Mouse (Mus musculus) CH12.LX (cell line): ENCODE measurements around the gene Gm20431. TPM values are rescaled to one million over a fixed set of nuclear protein-coding genes. Genes with fewer than 3 reads are reported as not detected.

Experiments
- DNase-seq: peaks from one replicate; pipeline ENCODE4 v3.0.0-alpha.2; 2013; ENCODE audit errors: extremely low read depth
- H3K27ac ChIP-seq: 2 replicates; pipeline ENCODE4 v1.5.1; 2012; ENCODE audit warnings: low read depth, mild to moderate bottlenecking, control low read depth, moderate library complexity; ENCODE audit not compliant: insufficient read depth
- H3K27me3 ChIP-seq: replicated peaks from 2 replicates; pipeline ENCODE3; 2012; ENCODE audit warnings: inconsistent platforms
- H3K36me3 ChIP-seq, 2 experiments: replicated peaks in 1 of 2; 2 replicates each; pipeline versions ENCODE3 to v1.6.1; 2012; ENCODE audit warnings: inconsistent platforms in 1 of 2, low read length in 1 of 2, mild to moderate bottlenecking in 1 of 2, mixed read lengths in 1 of 2, moderate library complexity in 1 of 2; ENCODE audit not compliant: control insufficient read depth in 1 of 2, insufficient read depth in 1 of 2
- H3K4me1 ChIP-seq, 2 experiments: 2 replicates each; pipeline ENCODE4 v1.6.1; 2012; ENCODE audit warnings: inconsistent platforms in 1 of 2, moderate library complexity in 1 of 2; ENCODE audit not compliant: insufficient read depth in 2 of 2, control insufficient read depth in 1 of 2
- H3K4me2 ChIP-seq: 2 replicates; pipeline ENCODE4 v1.6.1; 2012; ENCODE audit warnings: low read depth, mild to moderate bottlenecking, control low read depth; ENCODE audit not compliant: poor library complexity, insufficient read depth, severe bottlenecking
- H3K4me3 ChIP-seq, 3 experiments: fragments of 150-350 bp in 1 of 3; sonication (generic) in 1 of 3; replicated peaks in 1 of 3; 2 replicates each; pipeline versions ENCODE3 to v1.5.1; 2011 to 2012; ENCODE audit warnings: low read depth in 2 of 3, low read length in 2 of 3, mild to moderate bottlenecking in 2 of 3, moderate library complexity in 2 of 3, control low read depth in 1 of 3, improper control_type of control experiment in 1 of 3, inconsistent platforms in 1 of 3, mixed read lengths in 1 of 3; ENCODE audit not compliant: poor library complexity in 1 of 3
- H3K79me2 ChIP-seq: replicated peaks from 2 replicates; pipeline ENCODE4 v1.6.1; 2012; ENCODE audit warnings: mild to moderate bottlenecking, moderate library complexity; ENCODE audit not compliant: control insufficient read depth, poor library complexity, insufficient read depth, severe bottlenecking; ENCODE audit errors: extremely low read depth
- H3K9ac ChIP-seq: 2 replicates; pipeline ENCODE4 v1.6.1; 2012; ENCODE audit warnings: low read depth, mild to moderate bottlenecking, control low read depth, moderate library complexity; ENCODE audit not compliant: insufficient read depth
- H3K9me3 ChIP-seq: replicated peaks from 2 replicates; pipeline ENCODE3; 2012; ENCODE audit warnings: low read length, inconsistent platforms, mixed read lengths
- CHD1 ChIP-seq: IDR thresholded peaks from 2 replicates; pipeline ENCODE4 v1.6.1; 2012; ENCODE audit warnings: low read depth, low read length, improper control_type of control experiment, inconsistent platforms
- CTCF ChIP-seq, 2 experiments: IDR thresholded peaks in 1 of 2; conservative IDR thresholded peaks in 1 of 2; 2 replicates each; pipeline ENCODE4 v1.5.1; 2011 to 2012; ENCODE audit warnings: low read depth in 2 of 2, low read length in 2 of 2, improper control_type of control experiment in 1 of 2, inconsistent platforms in 1 of 2, mild to moderate bottlenecking in 1 of 2, moderate library complexity in 1 of 2
- ETS1 ChIP-seq: conservative IDR thresholded peaks from 2 replicates; pipeline ENCODE4 v1.6.1; 2012; ENCODE audit warnings: low read depth, mild to moderate bottlenecking, inconsistent platforms, low read length, improper control_type of control experiment, moderate library complexity
- GABPA ChIP-seq: IDR thresholded peaks from 2 replicates; pipeline ENCODE4 v1.6.1; 2012; ENCODE audit warnings: low read depth, low read length, improper control_type of control experiment, inconsistent platforms; ENCODE audit not compliant: insufficient replicate concordance
- HCFC1 ChIP-seq: IDR thresholded peaks from 2 replicates; pipeline ENCODE4 v1.6.1; 2012; ENCODE audit warnings: low read depth, mild to moderate bottlenecking, inconsistent platforms, low read length, improper control_type of control experiment
- IRF4 ChIP-seq: IDR thresholded peaks from 2 replicates; pipeline ENCODE4 v1.6.1; 2014; ENCODE audit warnings: low read depth, mild to moderate bottlenecking, inconsistent platforms, low read length, improper control_type of control experiment
- JUN ChIP-seq: IDR thresholded peaks from 2 replicates; pipeline ENCODE4 v1.6.1; 2011; ENCODE audit warnings: low read depth, mild to moderate bottlenecking, low read length, improper control_type of control experiment, moderate library complexity; ENCODE audit not compliant: insufficient read depth
- JUND ChIP-seq: conservative IDR thresholded peaks from 2 replicates; pipeline ENCODE4 v1.6.1; 2011; ENCODE audit warnings: low read depth, low read length, improper control_type of control experiment
- MAFK ChIP-seq: IDR thresholded peaks from 2 replicates; pipeline ENCODE4 v1.6.1; 2011; ENCODE audit warnings: low read length, improper control_type of control experiment; ENCODE audit not compliant: insufficient replicate concordance
- MAZ ChIP-seq: IDR thresholded peaks from 2 replicates; pipeline ENCODE4 v1.6.1; 2012; ENCODE audit warnings: low read depth, mild to moderate bottlenecking, inconsistent platforms, low read length, improper control_type of control experiment, moderate library complexity
- MEF2A ChIP-seq: IDR thresholded peaks from 2 replicates; pipeline ENCODE4 v1.6.1; 2014; ENCODE audit warnings: low read depth, mild to moderate bottlenecking, inconsistent platforms, low read length, improper control_type of control experiment, borderline replicate concordance
- MXI1 ChIP-seq: IDR thresholded peaks from 2 replicates; pipeline ENCODE4 v1.6.1; 2011; ENCODE audit warnings: mild to moderate bottlenecking, low read depth, low read length, improper control_type of control experiment
- MYC ChIP-seq: IDR thresholded peaks from 2 replicates; pipeline ENCODE4 v1.6.1; 2011; ENCODE audit warnings: low read depth, mild to moderate bottlenecking, improper control_type of control experiment, low read length
- NELFE ChIP-seq: IDR thresholded peaks from 2 replicates; pipeline ENCODE4 v1.6.1; 2011; ENCODE audit warnings: low read depth, low read length, improper control_type of control experiment
- POLR2A ChIP-seq: IDR thresholded peaks from 2 replicates; pipeline ENCODE4 v1.6.1; 2011; ENCODE audit warnings: low read depth, mild to moderate bottlenecking, improper control_type of control experiment, low read length
- POLR2AphosphoS2 ChIP-seq: IDR thresholded peaks from 2 replicates; pipeline ENCODE4 v1.6.1; 2011; ENCODE audit warnings: low read depth, low read length, improper control_type of control experiment
- RAD21 ChIP-seq: IDR thresholded peaks from 2 replicates; pipeline ENCODE4 v1.6.1; 2011; ENCODE audit warnings: low read depth, mild to moderate bottlenecking, low read length, improper control_type of control experiment, moderate library complexity
- RCOR1 ChIP-seq: conservative IDR thresholded peaks from 2 replicates; pipeline ENCODE4 v1.6.1; 2012; ENCODE audit warnings: low read depth, mild to moderate bottlenecking, inconsistent platforms, low read length, improper control_type of control experiment
- SMC3 ChIP-seq: IDR thresholded peaks from 2 replicates; pipeline ENCODE4 v1.6.1; 2011; ENCODE audit warnings: low read depth, low read length, improper control_type of control experiment
- TBP ChIP-seq: conservative IDR thresholded peaks from 2 replicates; pipeline ENCODE4 v1.6.1; 2011; ENCODE audit warnings: low read depth, low read length, improper control_type of control experiment
- TCF12 ChIP-seq: IDR thresholded peaks from 2 replicates; pipeline ENCODE4 v1.6.1; 2014; ENCODE audit warnings: low read depth, mild to moderate bottlenecking, inconsistent platforms, low read length, improper control_type of control experiment
- USF1 ChIP-seq: IDR thresholded peaks from 2 replicates; pipeline ENCODE4 v1.6.1; 2014; ENCODE audit warnings: low read depth, mild to moderate bottlenecking, inconsistent platforms, low read length, improper control_type of control experiment
- USF2 ChIP-seq: conservative IDR thresholded peaks from 2 replicates; pipeline ENCODE4 v1.6.1; 2011; ENCODE audit warnings: low read depth, low read length, improper control_type of control experiment
- ZMIZ1 ChIP-seq: IDR thresholded peaks from 2 replicates; pipeline ENCODE4 v1.6.1; 2012; ENCODE audit warnings: low read depth, mild to moderate bottlenecking, inconsistent platforms, low read length, improper control_type of control experiment
- dilution Hi-C: fragments of 300-500 bp; cut with MboI; formaldehyde crosslinking; loops from 2 replicates; pipeline ENCODE4 v1.14.3; 2020; ENCODE audit warnings: low sequenced_read_pairs; ENCODE audit not compliant: extremely low pct_unique_long_range_greater_than_20kb, extremely low pct_ligation_motif_present
- in situ Hi-C: fragments of 300-500 bp; cut with MboI; formaldehyde crosslinking; loops from 3 replicates; pipeline ENCODE4 v1.14.3; 2019; ENCODE audit warnings: low sequenced_read_pairs, low pct_ligation_motif_present, low pct_unique_long_range_greater_than_20kb, mixed read lengths
- polyA plus RNA-seq: library from polyadenylated mRNA; unstranded; fragments of >175 nt; gene quantifications from 2 replicates; pipeline ENCODE4 v1.2.1, GENCODE M21; 2012; ENCODE audit warnings: low read depth; ENCODE audit not compliant: insufficient read length
- total RNA-seq, 2 experiments: library from RNA; depleted of rRNA; stranded (reverse); fragments of 300-350 nt in 1 of 2; fragments of >200 nt in 1 of 2; gene quantifications; 2 replicates each; pipeline ENCODE4 v1.2.3; 2012 to 2014

Gm20431 gene
- total and polyA plus RNA-seq, 3 experiments, result 2.4 to 15.0 TPM; not detected in 1

DNA sequence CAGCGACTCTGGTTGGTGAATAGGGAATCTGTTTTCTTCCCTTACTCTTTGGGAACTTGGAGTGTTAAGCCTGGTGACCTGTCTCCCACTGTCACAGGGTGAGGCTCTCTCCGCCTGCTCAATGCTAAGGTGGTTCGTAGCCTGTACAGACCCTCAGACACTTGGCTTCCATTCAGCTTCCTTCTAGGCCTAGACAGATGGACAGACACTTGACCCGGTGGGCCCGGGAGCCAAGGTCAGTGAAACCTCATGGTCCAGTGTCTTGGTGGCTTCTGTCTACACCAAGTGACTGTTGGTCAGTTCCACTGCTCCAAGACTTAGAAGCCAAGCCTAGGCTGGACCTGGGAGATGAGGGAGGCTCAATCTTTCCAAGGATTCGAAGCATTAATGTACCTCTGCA lies 30.1 kb upstream of the Gm20431 start:
- H3K27ac ChIP-seq, result no peak overlapping the region
- peak overlapping the region in 1 of 3 experiments; percentile 64 for H3K4me3 ChIP-seq
- H3K4me2 ChIP-seq, result peak overlapping the region; percentile 48; the same call in 1 of the 2 replicates
- H3K36me3 ChIP-seq, result no peaks in the 10 kb centered on the region
- dilution Hi-C loops, result loop anchor here (25.0 kb wide), 1 partner anchor 196 kb away; no protein-coding TSS in a partner anchor
- peak overlapping the region; percentile 72 for H3K9ac ChIP-seq
- peaks cover 73% of the 10 kb centered on the region for H3K27me3 ChIP-seq
- TF ChIP-seq NELFE (no peak), POLR2AphosphoS2 (no peak), MAZ (no peak), JUND (no peak), IRF4 (no peak), CHD1 (no peak), ZMIZ1 (no peak), POLR2A (no peak), HCFC1 (no peak), RAD21 (no peak), USF2 (no peak), TBP (no peak), USF1 (no peak), SMC3 (no peak)
- DNase-seq, result no peak
- in situ Hi-C loops, result no loop called here
- peaks cover 0 to 15% of the 10 kb centered on the region in 2 experiments; a peak in 3 of 4 replicates for H3K4me1 ChIP-seq
- H3K79me2 ChIP-seq, result no peaks in the 10 kb centered on the region; the same call in 1 of the 2 replicates
- H3K9me3 ChIP-seq, result peaks cover 16% of the 10 kb centered on the region

DNA sequence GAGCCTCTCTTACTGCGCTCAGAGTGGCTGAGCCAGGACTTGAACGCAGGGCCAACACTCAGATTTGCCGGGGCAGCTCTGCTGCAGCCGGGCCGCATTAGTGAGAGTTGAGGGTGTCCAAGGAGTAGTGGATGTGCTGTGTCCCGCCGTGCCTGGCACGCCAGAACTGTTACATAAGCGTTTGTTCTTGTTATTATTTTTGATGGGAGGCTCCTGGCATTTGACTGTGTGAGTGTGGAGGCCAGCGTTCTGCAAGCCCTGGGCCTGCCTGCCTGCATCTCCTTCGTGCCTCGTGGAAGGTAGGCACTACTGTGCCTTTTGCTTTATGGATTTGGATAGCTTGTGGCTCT lies 29.6 kb upstream of the Gm20431 start:
- no peak overlapping the region for H3K27ac ChIP-seq
- peak overlapping the region; percentile 72 for H3K9ac ChIP-seq
- no peak for DNase-seq
- H3K27me3 ChIP-seq, result peaks cover 77% of the 10 kb centered on the region
- dilution Hi-C loops, result loop anchor here (25.0 kb wide), 1 partner anchor 196 kb away; no protein-coding TSS in a partner anchor
- peak overlapping the region in 2 of 3 experiments; percentile 44 to 64 for H3K4me3 ChIP-seq
- TF ChIP-seq MEF2A (no peak), MYC (no peak), USF1 (no peak), ETS1 (no peak), RCOR1 (no peak), POLR2AphosphoS2 (no peak), JUN (no peak), MAFK (no peak), HCFC1 (no peak), GABPA (no peak), TCF12 (no peak), MXI1 (no peak), CTCF (conservative IDR thresholded peaks at IDR 0.05 in 1 of 2, IDR thresholded peaks at IDR 0.05 in 1 of 2; ENCODE audit: low read depth in 2 of 2, low read length in 2 of 2) (no peak)
- peak overlapping the region; percentile 48 for H3K4me2 ChIP-seq
- in situ Hi-C loops, result no loop called here
- H3K4me1 ChIP-seq, result peaks cover 0 to 15% of the 10 kb centered on the region in 2 experiments; a peak in 3 of 4 replicates
- H3K36me3 ChIP-seq, result no peaks in the 10 kb centered on the region
- H3K9me3 ChIP-seq, result peaks cover 16% of the 10 kb centered on the region
- no peaks in the 10 kb centered on the region; the same call in 1 of the 2 replicates for H3K79me2 ChIP-seq
